Mouse (Mus musculus) ES-E14 (cell line): ENCODE measurements around the gene Slc39a5.

Experiments
- CHD2 ChIP-seq: IDR thresholded peaks from 2 replicates; pipeline ENCODE4 v1.6.1; 2014; ENCODE audit warnings: mild to moderate bottlenecking, low read depth, low read length, inconsistent platforms
- MAFK ChIP-seq: IDR thresholded peaks from 2 replicates; pipeline ENCODE4 v1.6.1; 2014; ENCODE audit warnings: mild to moderate bottlenecking, low read depth, low read length, inconsistent platforms; ENCODE audit not compliant: insufficient read depth
- ZC3H11A ChIP-seq: IDR thresholded peaks from 2 replicates; pipeline ENCODE4 v1.6.1; 2012; ENCODE audit warnings: low read depth, mild to moderate bottlenecking, inconsistent platforms, low read length, borderline replicate concordance

DNA sequence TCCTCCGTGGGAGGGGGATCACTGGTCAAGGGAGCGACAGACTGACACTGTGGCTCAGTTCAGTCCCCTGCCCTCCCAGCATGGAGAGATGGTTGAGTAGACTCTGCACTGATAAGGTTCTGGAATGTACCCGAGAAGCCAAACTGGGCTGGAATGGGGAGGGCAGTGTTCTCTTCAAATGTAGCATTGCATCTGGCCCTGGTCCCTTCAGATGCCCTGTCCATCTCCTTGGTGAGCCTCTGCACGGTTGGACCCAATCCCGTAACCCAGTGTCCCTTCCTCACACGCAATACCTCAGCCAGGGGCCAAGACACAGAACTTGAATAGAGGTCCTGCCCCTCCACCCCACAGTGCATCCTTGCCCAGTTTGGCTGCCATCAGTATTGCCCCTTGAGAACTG is 9.2 kb downstream of the Slc39a5 start:
- TF ChIP-seq CHD2 (no peak), ZC3H11A (no peak), MAFK (no peak)
